Mouse (Mus musculus): ENCODE measurements around the gene Pogk. TPM values are rescaled to one million over a fixed set of nuclear protein-coding genes. Genes with fewer than 3 reads are reported as not detected.

The Pogk gene
- polyA plus RNA-seq, 1 experiment from 2014 or later, result 41.2 TPM

DNA sequence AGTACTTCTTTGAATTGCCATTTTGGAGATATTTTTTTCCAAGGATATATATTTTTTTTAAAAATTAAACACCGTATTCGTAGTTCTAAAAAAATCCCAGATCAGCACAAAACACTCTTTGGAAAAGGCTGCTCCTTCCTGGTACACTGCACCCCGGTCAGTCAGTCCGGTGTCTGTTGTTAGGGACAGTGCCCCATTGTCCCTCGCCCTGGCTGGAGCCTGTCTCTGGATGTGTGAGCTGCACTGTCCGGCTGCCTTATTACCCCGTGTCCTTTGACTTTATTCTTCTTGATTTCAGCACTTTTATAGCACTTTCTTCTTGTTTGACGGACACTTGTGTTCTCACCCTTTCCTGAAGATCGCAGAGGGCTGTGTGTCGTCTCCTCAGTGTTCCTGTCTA is 25.0 kb downstream of the Pogk start:
- no peaks in the 10 kb centered on the region for H3K9me3 ChIP-seq (ENCODE audit: control insufficient read depth, low read length)
- H3K4me1 ChIP-seq (replicated peaks; ENCODE audit: control insufficient read depth, insufficient read depth, low read length), result peaks cover 14% of the 10 kb centered on the region
- no peak overlapping the region for H3K4me3 ChIP-seq (replicated peaks; ENCODE audit: low read length)
- H3K27ac ChIP-seq, result no peak overlapping the region
- no peak overlapping the region for H3K9ac ChIP-seq
- DNase-seq (ENCODE audit: low spot score), result no peak
- no peak overlapping the region for H3K4me2 ChIP-seq (replicated peaks)
- H3K27me3 ChIP-seq (ENCODE audit: control insufficient read depth, insufficient read depth, low read length), result no peaks in the 10 kb centered on the region
- WGBS, result 97% methylated on average over 10 of the region's 10 CpGs
- peaks cover 73% of the 10 kb centered on the region for H3K36me3 ChIP-seq (replicated peaks; ENCODE audit: control insufficient read depth, insufficient read depth)
- no peak for ATAC-seq (ENCODE audit: low FRiP score)

- ATAC-seq (ENCODE audit: low FRiP score) (no peak), DNase-seq (ENCODE audit: low spot score) (no peak)
- WGBS, result 90% methylated on average over 4 of the region's 4 CpGs
- no peaks in the 10 kb centered on the region for H3K27me3 ChIP-seq (ENCODE audit: control insufficient read depth, insufficient read depth, low read length)
- H3K9me3 ChIP-seq (ENCODE audit: control insufficient read depth, low read length), result no peaks in the 10 kb centered on the region
- H3K4me3 ChIP-seq (replicated peaks; ENCODE audit: low read length), result no peak overlapping the region
- peaks cover 14% of the 10 kb centered on the region for H3K4me1 ChIP-seq (replicated peaks; ENCODE audit: control insufficient read depth, insufficient read depth, low read length)
- no peak overlapping the region for H3K4me2 ChIP-seq (replicated peaks)
- peaks cover 53% of the 10 kb centered on the region for H3K36me3 ChIP-seq (replicated peaks; ENCODE audit: control insufficient read depth, insufficient read depth)
- no peak overlapping the region for H3K27ac ChIP-seq
- no peak overlapping the region for H3K9ac ChIP-seq
Observed at GRCm38 (mm10) chr1:166382626-166383025, 27.0 kb downstream of the Pogk start.

GRCm38 (mm10) chr1:166381821-166382220 is 27.8 kb downstream of the Pogk start:
- Histone ChIP-seq H3K36me3 (replicated peaks; ENCODE audit: control insufficient read depth, insufficient read depth) (peaks cover 45% of the 10 kb centered on the region), H3K27ac (no peak overlapping the region), H3K4me3 (replicated peaks; ENCODE audit: low read length) (no peak overlapping the region), H3K4me1 (replicated peaks; ENCODE audit: control insufficient read depth, insufficient read depth, low read length) (peaks cover 14% of the 10 kb centered on the region), H3K4me2 (replicated peaks) (no peak overlapping the region), H3K27me3 (ENCODE audit: control insufficient read depth, insufficient read depth, low read length) (no peaks in the 10 kb centered on the region), H3K9me3 (ENCODE audit: control insufficient read depth, low read length) (no peaks in the 10 kb centered on the region), H3K9ac (no peak overlapping the region)
- DNase-seq (ENCODE audit: low spot score) (no peak), ATAC-seq (ENCODE audit: low FRiP score) (no peak)
- 83% methylated on average over 5 of the region's 5 CpGs for WGBS

DNA sequence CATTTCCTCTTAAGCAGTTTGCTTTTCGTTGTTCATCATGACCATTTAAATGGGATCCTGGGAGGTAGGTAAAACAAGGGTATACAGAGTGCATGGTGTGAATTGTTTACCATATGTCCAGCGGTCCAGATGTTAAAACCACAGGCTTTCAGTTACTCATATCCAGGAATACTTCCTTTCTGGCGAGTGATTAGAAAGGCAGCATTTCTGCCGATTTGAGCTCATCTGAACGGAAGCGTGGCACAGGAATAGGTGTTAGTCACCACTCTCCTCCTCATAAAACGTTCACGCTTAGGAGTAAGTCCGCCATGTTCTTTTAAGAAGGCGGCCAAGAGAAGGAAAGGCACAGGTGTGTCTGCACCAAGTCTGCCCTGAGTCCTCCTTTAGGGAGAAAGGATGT is 28.3 kb downstream of the Pogk start:
- Histone ChIP-seq H3K9me3 (ENCODE audit: control insufficient read depth, low read length) (no peaks in the 10 kb centered on the region), H3K4me3 (replicated peaks; ENCODE audit: low read length) (no peak overlapping the region), H3K27ac (no peak overlapping the region), H3K27me3 (ENCODE audit: control insufficient read depth, insufficient read depth, low read length) (no peaks in the 10 kb centered on the region), H3K9ac (no peak overlapping the region), H3K36me3 (replicated peaks; ENCODE audit: control insufficient read depth, insufficient read depth) (peaks cover 40% of the 10 kb centered on the region), H3K4me1 (replicated peaks; ENCODE audit: control insufficient read depth, insufficient read depth, low read length) (peaks cover 14% of the 10 kb centered on the region), H3K4me2 (replicated peaks) (no peak overlapping the region)
- no peak for ATAC-seq (ENCODE audit: low FRiP score)
- WGBS, result 90% methylated on average over 10 of the region's 10 CpGs
- DNase-seq (ENCODE audit: low spot score), result no peak

DNA sequence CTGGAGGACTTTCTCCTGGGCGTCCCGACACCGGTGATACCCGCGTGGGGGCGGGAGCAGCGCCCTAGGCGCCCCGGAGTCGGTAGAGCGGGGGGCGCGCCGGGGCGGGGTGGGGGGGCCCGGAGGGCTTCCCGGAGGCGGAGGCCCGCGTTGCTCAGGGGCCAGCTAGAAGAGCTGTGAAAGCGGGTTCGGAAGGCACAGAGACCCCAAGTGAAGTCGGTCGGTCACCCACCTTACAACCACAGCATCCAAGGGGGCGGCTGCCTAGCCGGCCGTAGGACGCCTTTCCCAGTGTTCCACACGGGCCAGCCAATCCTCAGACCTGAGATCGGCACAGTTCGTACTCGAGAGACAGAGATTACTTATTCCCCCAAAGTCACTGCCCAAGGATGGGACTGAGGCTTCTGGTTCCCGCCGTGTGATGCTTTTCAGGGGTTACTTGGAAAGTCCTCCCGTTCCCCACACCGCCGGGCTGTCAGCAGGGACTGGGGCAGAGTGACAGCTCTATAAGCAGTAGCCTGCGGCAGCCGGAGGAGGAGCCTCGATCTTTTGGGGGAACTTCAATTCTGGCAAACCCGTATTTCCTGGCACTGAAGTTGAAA is 29.9 kb downstream of the Pogk start:
- H3K4me2 ChIP-seq (replicated peaks), result peak overlapping the region; percentile 66
- peaks cover 24% of the 10 kb centered on the region for H3K36me3 ChIP-seq (replicated peaks; ENCODE audit: control insufficient read depth, insufficient read depth)
- no peaks in the 10 kb centered on the region for H3K9me3 ChIP-seq (ENCODE audit: control insufficient read depth, low read length)
- peak; percentile 56 for ATAC-seq (ENCODE audit: low FRiP score)
- H3K9ac ChIP-seq, result peak overlapping the region; percentile 79
- peak overlapping the region; percentile 85 for H3K27ac ChIP-seq
- peak; percentile 62 for DNase-seq (ENCODE audit: low spot score)
- peaks cover 14% of the 10 kb centered on the region for H3K4me1 ChIP-seq (replicated peaks; ENCODE audit: control insufficient read depth, insufficient read depth, low read length)
- H3K4me3 ChIP-seq (replicated peaks; ENCODE audit: low read length), result peak overlapping the region; percentile 89
- WGBS, result 1% methylated on average over 38 of the region's 41 CpGs
- H3K27me3 ChIP-seq (ENCODE audit: control insufficient read depth, insufficient read depth, low read length), result no peaks in the 10 kb centered on the region

- H3K4me1 ChIP-seq (replicated peaks; ENCODE audit: control insufficient read depth, insufficient read depth, low read length), result peaks cover 14% of the 10 kb centered on the region
- H3K4me2 ChIP-seq (replicated peaks), result peak within 1 kb of the TSS; percentile 77
- no peaks in the 10 kb centered on the region for H3K9me3 ChIP-seq (ENCODE audit: control insufficient read depth, low read length)
- peak; percentile 89 for DNase-seq (ENCODE audit: low spot score)
- under 1% methylated on average over 67 of the region's 81 CpGs for WGBS
- no peaks in the 10 kb centered on the region for H3K27me3 ChIP-seq (ENCODE audit: control insufficient read depth, insufficient read depth, low read length)
- H3K4me3 ChIP-seq (replicated peaks; ENCODE audit: low read length), result peak within 1 kb of the TSS; percentile 89
- peak within 1 kb of the TSS; percentile 85 for H3K27ac ChIP-seq
- peaks cover 18% of the 10 kb centered on the region for H3K36me3 ChIP-seq (replicated peaks; ENCODE audit: control insufficient read depth, insufficient read depth)
- ATAC-seq (ENCODE audit: low FRiP score), result peak; percentile 96
- H3K9ac ChIP-seq, result peak within 1 kb of the TSS; percentile 79
Observed at GRCm38 (mm10) chr1:166379013-166379629, 30.5 kb downstream of the Pogk start, which contains the start of gene Tada1. Gene Tada1 (plus strand): TSS chr1:166379097.

GRCm38 (mm10) chr1:166378431-166379012 is 31.1 kb downstream of the Pogk start:
- Histone ChIP-seq H3K27me3 (ENCODE audit: control insufficient read depth, insufficient read depth, low read length) (no peaks in the 10 kb centered on the region), H3K36me3 (replicated peaks; ENCODE audit: control insufficient read depth, insufficient read depth) (peaks cover 12% of the 10 kb centered on the region), H3K4me2 (replicated peaks) (peak overlapping the region; percentile 77), H3K4me3 (replicated peaks; ENCODE audit: low read length) (peak overlapping the region; percentile 89), H3K9me3 (ENCODE audit: control insufficient read depth, low read length) (no peaks in the 10 kb centered on the region), H3K4me1 (replicated peaks; ENCODE audit: control insufficient read depth, insufficient read depth, low read length) (peaks cover 14% of the 10 kb centered on the region), H3K9ac (peak overlapping the region; percentile 73), H3K27ac (peak overlapping the region; percentile 82)
- DNase-seq (ENCODE audit: low spot score) (no peak), ATAC-seq (ENCODE audit: low FRiP score) (no peak)
- WGBS, result 6% methylated on average over 21 of the region's 21 CpGs

GRCm38 (mm10) chr1:166377171-166377570 is 32.5 kb downstream of the Pogk start:
- Histone ChIP-seq H3K4me2 (replicated peaks) (no peak overlapping the region), H3K9ac (no peak overlapping the region), H3K36me3 (replicated peaks; ENCODE audit: control insufficient read depth, insufficient read depth) (no peaks in the 10 kb centered on the region), H3K9me3 (ENCODE audit: control insufficient read depth, low read length) (no peaks in the 10 kb centered on the region), H3K4me3 (replicated peaks; ENCODE audit: low read length) (no peak overlapping the region), H3K27ac (no peak overlapping the region), H3K27me3 (ENCODE audit: control insufficient read depth, insufficient read depth, low read length) (no peaks in the 10 kb centered on the region), H3K4me1 (replicated peaks; ENCODE audit: control insufficient read depth, insufficient read depth, low read length) (peaks cover 14% of the 10 kb centered on the region)
- DNase-seq (ENCODE audit: low spot score) (no peak), ATAC-seq (ENCODE audit: low FRiP score) (no peak)
- 80% methylated on average over 6 of the region's 6 CpGs for WGBS

DNA sequence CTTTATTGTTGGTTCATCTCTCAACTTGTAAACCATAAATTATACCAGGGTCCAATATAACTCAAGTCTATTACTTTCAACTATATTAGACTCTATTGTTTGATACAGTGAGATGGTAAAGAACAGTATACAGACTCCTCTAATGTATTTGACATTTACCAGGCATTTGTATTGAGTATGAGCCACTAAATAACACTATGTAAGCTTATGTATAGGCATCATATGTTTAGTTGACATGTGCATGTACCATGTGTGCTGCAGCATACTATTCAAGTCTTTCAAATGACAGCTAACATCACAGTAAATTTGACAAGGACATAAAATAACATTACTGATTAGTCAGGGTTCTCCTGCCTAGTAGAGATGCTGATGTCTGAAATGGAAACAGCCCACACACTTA is 46.5 kb downstream of the Pogk start:
- H3K9ac ChIP-seq, result no peak overlapping the region
- ATAC-seq (ENCODE audit: low FRiP score), result no peak
- no peak for DNase-seq (ENCODE audit: low spot score)
- H3K27me3 ChIP-seq (ENCODE audit: control insufficient read depth, insufficient read depth, low read length), result no peaks in the 10 kb centered on the region
- H3K4me3 ChIP-seq (replicated peaks; ENCODE audit: low read length), result no peak overlapping the region
- H3K4me2 ChIP-seq (replicated peaks), result no peak overlapping the region
- no peaks in the 10 kb centered on the region for H3K9me3 ChIP-seq (ENCODE audit: control insufficient read depth, low read length)
- no peak overlapping the region for H3K27ac ChIP-seq
- no peaks in the 10 kb centered on the region for H3K4me1 ChIP-seq (replicated peaks; ENCODE audit: control insufficient read depth, insufficient read depth, low read length)
- H3K36me3 ChIP-seq (replicated peaks; ENCODE audit: control insufficient read depth, insufficient read depth), result no peaks in the 10 kb centered on the region

Data from hindbrain, embryonic 14.5 days (tissue).